In the genomic region with DNA sequence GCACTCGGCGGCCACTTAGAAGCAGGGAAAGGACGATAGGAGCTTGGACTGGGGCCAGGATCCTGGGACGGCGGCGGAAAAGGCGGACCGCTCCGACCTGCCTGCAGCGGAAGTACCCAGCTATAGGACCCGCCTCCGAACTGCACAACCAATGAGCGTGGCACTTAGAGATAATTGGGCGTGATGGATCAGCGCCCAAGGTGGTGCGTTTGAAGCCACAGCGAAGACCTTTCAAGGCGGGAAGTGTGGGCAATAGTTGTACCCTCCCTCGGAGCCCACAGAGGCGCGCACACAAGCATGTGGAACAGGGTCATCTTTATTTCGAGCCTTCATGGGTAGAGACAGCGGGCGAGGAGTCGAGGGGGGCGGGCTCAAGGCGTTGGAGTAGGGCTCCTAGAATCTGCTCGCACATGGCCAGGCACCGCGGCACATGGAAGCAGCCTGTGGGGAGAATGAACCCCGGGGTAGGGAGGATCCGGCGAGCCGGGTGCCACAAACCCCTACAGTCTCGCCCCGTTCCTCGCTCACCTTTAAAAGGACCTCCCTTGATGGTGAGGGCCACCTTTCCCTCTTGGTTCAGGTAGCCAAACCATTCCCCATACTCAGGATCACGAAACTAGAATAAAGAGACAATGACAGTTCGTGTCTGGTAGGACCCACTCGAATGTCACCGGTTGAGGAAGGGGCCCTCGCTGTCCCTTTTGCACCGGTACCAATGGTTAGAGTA, we compare ENCODE assay signal across 8 mouse cellular contexts. TPM values are rescaled to one million over a fixed set of nuclear protein-coding genes. Genes with fewer than 3 reads are reported as not detected.
DNase-seq lines count a peak whose midpoint lies in the region; ATAC-seq and TF ChIP-seq lines count a peak whose summit lies in the region.

Gene Arhgap4, minus strand, starts transcription at position 48 of the 727 bp plus-strand sequence.
Gene Naa10, minus strand, starts transcription at position 122 of the 727 bp plus-strand sequence.

- 0 out of 2 replicates have a peak, but pooled peaks have one; percentile 13 for TF ChIP-seq POLR2A in brain, embryonic 14.5 days (IDR thresholded peaks at IDR 0.05; ENCODE audit: borderline replicate concordance, extremely low read depth, insufficient read depth, insufficient read length, poor library complexity, severe bottlenecking)

- TF ChIP-seq CTCF in brain, embryonic 14.5 days (IDR thresholded peaks at IDR 0.05; ENCODE audit: borderline replicate concordance, extremely low read depth, insufficient read depth, insufficient read length), result no peak
- TF ChIP-seq CTCF in kidney, postnatal 0 days (IDR thresholded peaks at IDR 0.05; ENCODE audit: low read depth), result no peak

- peak; percentile 89 for DNase-seq in CD4-positive helper T cell, adult 2 months (ENCODE audit: low read depth, low spot score)
- peak; percentile 96 for DNase-seq in brain, embryonic 14.5 days (ENCODE audit: low read depth)
- peak; percentile 88 for DNase-seq in kidney, postnatal 0 days (ENCODE audit: low spot score)
- DNase-seq in liver, embryonic 11.5 days (ENCODE audit: low spot score), result peak; percentile 79
- DNase-seq in naive thymus-derived CD4-positive, alpha-beta T cell, adult 2 months (ENCODE audit: low read depth), result peak; percentile 87

- peaks cover 32% of the 10 kb centered on the region for H3K36me3 ChIP-seq in erythroblast, embryonic 14.5 days (ENCODE audit: control insufficient read depth)
- peaks cover 35% of the 10 kb centered on the region for H3K36me3 ChIP-seq in heart, embryonic 12.5 days
- no peaks in the 10 kb centered on the region for H3K36me3 ChIP-seq in kidney, postnatal 0 days (ENCODE audit: insufficient read depth, low read length)
- no peaks in the 10 kb centered on the region; the same call in 1 of the 2 replicates for H3K36me3 ChIP-seq in liver, embryonic 11.5 days (ENCODE audit: control insufficient read depth, insufficient read depth, low read length)
- no peaks in the 10 kb centered on the region for H3K36me3 ChIP-seq in stomach, embryonic 16.5 days (ENCODE audit: control insufficient read depth, insufficient read depth, low read length)

- H3K27me3 ChIP-seq in erythroblast, embryonic 14.5 days (ENCODE audit: control insufficient read depth), result peaks cover 4% of the 10 kb centered on the region; the same call in 1 of the 2 replicates
- no peaks in the 10 kb centered on the region for H3K27me3 ChIP-seq in heart, embryonic 12.5 days (replicated peaks)
- no peaks in the 10 kb centered on the region for H3K27me3 ChIP-seq in kidney, postnatal 0 days (ENCODE audit: insufficient read depth, low read length)
- H3K27me3 ChIP-seq in liver, embryonic 11.5 days (replicated peaks; ENCODE audit: control insufficient read depth, insufficient read depth, low read length), result peaks cover 2% of the 10 kb centered on the region
- H3K27me3 ChIP-seq in stomach, embryonic 16.5 days (ENCODE audit: control insufficient read depth, insufficient read depth, low read length), result no peaks in the 10 kb centered on the region

- peaks cover 8% of the 10 kb centered on the region; the same call in 1 of the 2 replicates for H3K9me3 ChIP-seq in erythroblast, embryonic 14.5 days (ENCODE audit: control insufficient read depth, low read length)
- no peaks in the 10 kb centered on the region for H3K9me3 ChIP-seq in heart, embryonic 12.5 days (replicated peaks)
- no peaks in the 10 kb centered on the region for H3K9me3 ChIP-seq in kidney, postnatal 0 days (replicated peaks; ENCODE audit: low read length)
- no peaks in the 10 kb centered on the region for H3K9me3 ChIP-seq in liver, embryonic 11.5 days (ENCODE audit: control insufficient read depth, low read length)
- H3K9me3 ChIP-seq in stomach, embryonic 16.5 days (replicated peaks; ENCODE audit: control insufficient read depth, low read length), result no peaks in the 10 kb centered on the region

- peak within 1 kb of the TSS; percentile 84 for H3K27ac ChIP-seq in heart, embryonic 12.5 days (ENCODE audit: poor library complexity, severe bottlenecking)
- peak within 1 kb of the TSS; percentile 79 for H3K27ac ChIP-seq in kidney, postnatal 0 days
- peak within 1 kb of the TSS; percentile 79 for H3K27ac ChIP-seq in liver, embryonic 11.5 days (ENCODE audit: low read depth, low read length)
- peak within 1 kb of the TSS; percentile 78 for H3K27ac ChIP-seq in stomach, embryonic 16.5 days (ENCODE audit: low read length)

- peak within 1 kb of the TSS; percentile 78 for H3K9ac ChIP-seq in heart, embryonic 12.5 days
- peak within 1 kb of the TSS; percentile 63 for H3K9ac ChIP-seq in kidney, postnatal 0 days (ENCODE audit: low read depth, low read length)
- H3K9ac ChIP-seq in liver, embryonic 11.5 days (ENCODE audit: low read depth, low read length), result peak within 1 kb of the TSS; percentile 75
- H3K9ac ChIP-seq in stomach, embryonic 16.5 days (ENCODE audit: low read length), result peak within 1 kb of the TSS; percentile 76

- peaks cover 29% of the 10 kb centered on the region for H3K4me1 ChIP-seq in erythroblast, embryonic 14.5 days (ENCODE audit: control insufficient read depth)
- no peaks in the 10 kb centered on the region for H3K4me1 ChIP-seq in heart, embryonic 12.5 days (replicated peaks)
- H3K4me1 ChIP-seq in kidney, postnatal 0 days (replicated peaks; ENCODE audit: insufficient read depth, low read length), result no peaks in the 10 kb centered on the region
- H3K4me1 ChIP-seq in liver, embryonic 11.5 days (replicated peaks; ENCODE audit: control insufficient read depth, insufficient read depth, low read length), result no peaks in the 10 kb centered on the region
- no peaks in the 10 kb centered on the region for H3K4me1 ChIP-seq in stomach, embryonic 16.5 days (ENCODE audit: control insufficient read depth, insufficient read depth, low read length)

- ATAC-seq in heart, embryonic 12.5 days (ENCODE audit: insufficient number of reproducible peaks, low FRiP score), result peak; percentile 94
- peak; percentile 96 for ATAC-seq in kidney, postnatal 0 days (replicated peaks; ENCODE audit: low FRiP score, low read depth)
- ATAC-seq in liver, embryonic 11.5 days (replicated peaks; ENCODE audit: low FRiP score), result peak; percentile 97
- ATAC-seq in stomach, embryonic 16.5 days (ENCODE audit: insufficient read depth, low FRiP score), result peak; percentile 96

- peak within 1 kb of the TSS; percentile 83 for H3K4me3 ChIP-seq in erythroblast, embryonic 14.5 days (replicated peaks)
- H3K4me3 ChIP-seq in heart, embryonic 12.5 days, result peak within 1 kb of the TSS; percentile 63
- peak within 1 kb of the TSS; percentile 50 for H3K4me3 ChIP-seq in kidney, postnatal 0 days (replicated peaks; ENCODE audit: low read depth, low read length)
- peak within 1 kb of the TSS; percentile 68 for H3K4me3 ChIP-seq in liver, embryonic 11.5 days (ENCODE audit: low read depth, low read length)
- peak within 1 kb of the TSS; percentile 60 for H3K4me3 ChIP-seq in stomach, embryonic 16.5 days (replicated peaks; ENCODE audit: low read length)

- WGBS in heart, embryonic 12.5 days, result 14% methylated on average over 43 of the region's 43 CpGs
- WGBS in kidney, postnatal 0 days, result 27% methylated on average over 43 of the region's 43 CpGs
- WGBS in liver, embryonic 11.5 days, result 11% methylated on average over 42 of the region's 43 CpGs
- WGBS in stomach, embryonic 16.5 days, result 17% methylated on average over 42 of the region's 43 CpGs

- H3K4me2 ChIP-seq in heart, embryonic 12.5 days, result peak within 1 kb of the TSS; percentile 76
- peak within 1 kb of the TSS; percentile 63 for H3K4me2 ChIP-seq in kidney, postnatal 0 days (ENCODE audit: low read length)
- peak within 1 kb of the TSS; percentile 79 for H3K4me2 ChIP-seq in liver, embryonic 11.5 days
- peak within 1 kb of the TSS; percentile 72 for H3K4me2 ChIP-seq in stomach, embryonic 16.5 days (ENCODE audit: low read depth, low read length)

RNA-seq across cellular contexts. Expression of gene Arhgap4, which starts in this region (rescaled TPM):
- 6.6 and 8.5 TPM in 2 replicates for polyA plus RNA-seq in brain, embryonic 14.5 days (2012; rRNA removed)
- 0.27 and 0.38 TPM in 2 replicates for polyA plus RNA-seq in erythroblast, embryonic 14.5 days (2012)
- polyA plus RNA-seq in heart, embryonic 12.5 days (2016; fragmentation: Nextera tagmentation; extraction: Ambion mirVana), result 1.4 and 1.9 TPM in 2 replicates
- 2.8 and 3.1 TPM in 2 replicates for polyA plus RNA-seq in kidney, postnatal 0 days (2015; fragmentation: Nextera tagmentation; extraction: Ambion mirVana)
- polyA plus RNA-seq in liver, embryonic 11.5 days (2014; fragmentation: Nextera tagmentation; extraction: Ambion mirVana), result 10.2 and 12.9 TPM in 2 replicates
- polyA plus RNA-seq in stomach, embryonic 16.5 days (2015; fragmentation: Nextera tagmentation; extraction: Ambion mirVana), result 4.7 and 5.7 TPM in 2 replicates

RNA-seq across cellular contexts. Expression of gene Naa10, which starts in this region (rescaled TPM):
- polyA plus RNA-seq in brain, embryonic 14.5 days (2012; rRNA removed), result 87.7 and 97.8 TPM in 2 replicates
- polyA plus RNA-seq in erythroblast, embryonic 14.5 days (2012), result 17.2 and 21.3 TPM in 2 replicates
- 77.6 and 87.2 TPM in 2 replicates for polyA plus RNA-seq in heart, embryonic 12.5 days (2016; fragmentation: Nextera tagmentation; extraction: Ambion mirVana)
- polyA plus RNA-seq in kidney, postnatal 0 days (2015; fragmentation: Nextera tagmentation; extraction: Ambion mirVana), result 119 TPM in 2 replicates
- 210 TPM in 2 replicates for polyA plus RNA-seq in liver, embryonic 11.5 days (2014; fragmentation: Nextera tagmentation; extraction: Ambion mirVana)
- 126 and 134 TPM in 2 replicates for polyA plus RNA-seq in stomach, embryonic 16.5 days (2015; fragmentation: Nextera tagmentation; extraction: Ambion mirVana)

Comparison
In these comparisons a context has a peak if more than half of its experiments do, and no peak if none do; other contexts are left out.
1. Peak in every context shown above with its lines: DNase-seq, ATAC-seq, H3K4me3 ChIP-seq and H3K27ac ChIP-seq.